Mouse (Mus musculus) kidney, adult 2 months (tissue): ENCODE measurements around the gene Hacd4. TPM values are rescaled to one million over a fixed set of nuclear protein-coding genes. Genes with fewer than 3 reads are reported as not detected.

Experiments used
- DNase-seq: peaks from one replicate; pipeline ENCODE4 v3.0.0; 2021
- H3K27ac ChIP-seq: fragments of 200-500 bp; 2 replicates; pipeline ENCODE4 v1.5.1; 2012; ENCODE audit warnings: low read depth, low read length, control low read depth, inconsistent platforms; ENCODE audit not compliant: insufficient read depth
- H3K27me3 ChIP-seq: fragments of 200-500 bp; replicated peaks from 2 replicates; pipeline ENCODE4 v1.6.1; 2012; ENCODE audit warnings: mild to moderate bottlenecking, moderate library complexity, low read length, inconsistent platforms; ENCODE audit not compliant: control insufficient read depth, insufficient read depth
- H3K36me3 ChIP-seq: fragments of 200-500 bp; 2 replicates; pipeline ENCODE4 v1.6.1; 2012; ENCODE audit warnings: mild to moderate bottlenecking, moderate library complexity, low read length, inconsistent platforms; ENCODE audit not compliant: control insufficient read depth, insufficient read depth
- H3K4me1 ChIP-seq: fragments of 200-500 bp; 2 replicates; pipeline ENCODE4 v1.6.1; 2011; ENCODE audit warnings: low read length; ENCODE audit not compliant: control insufficient read depth, insufficient read depth
- H3K4me3 ChIP-seq: fragments of 200-500 bp; 2 replicates; pipeline ENCODE4 v1.5.1; 2011; ENCODE audit warnings: mild to moderate bottlenecking, low read depth, low read length, control low read depth; ENCODE audit not compliant: insufficient read depth
- CTCF ChIP-seq: fragments of 200-500 bp; conservative IDR thresholded peaks from 2 replicates; pipeline ENCODE4 v1.5.1; 2011; ENCODE audit warnings: low read depth, mild to moderate bottlenecking, control low read depth, low read length, moderate library complexity, mixed read lengths; ENCODE audit not compliant: insufficient read depth, insufficient read length
- POLR2A ChIP-seq: fragments of 200-500 bp; IDR thresholded peaks from one replicate; pipeline ENCODE4 v1.6.1; 2011; ENCODE audit warnings: low read depth, low read length, control low read depth
- WGBS: fragments of 180-500 bp; shearing (Covaris S2); methylation state at CpG from one replicate; pipeline ENCODE4 v1.1.7; 2018; 5-methylcytosine and 5-hydroxymethylcytosine counted together
- polyA plus RNA-seq: library from polyadenylated mRNA; depleted of rRNA; stranded (reverse); fragments of >200 nt; gene quantifications from 2 replicates; pipeline ENCODE4 v1.2.3, GENCODE M21; 2012; rRNA removed

The Hacd4 gene
- 2.8 and 3.7 TPM in 2 replicates for polyA plus RNA-seq

GRCm38 (mm10) chr4:88438326-88438989 lies at the start of gene Hacd4:
Hacd4 (minus strand) TSS chr4:88438928.
- H3K4me1 ChIP-seq, result no peaks in the 10 kb centered on the region
- DNase-seq, result peak; percentile 84
- H3K27me3 ChIP-seq, result no peaks in the 10 kb centered on the region
- TF ChIP-seq POLR2A, result no peak
- no peak for TF ChIP-seq CTCF
- H3K27ac ChIP-seq, result peak within 1 kb of the TSS; percentile 36
- 6% methylated on average over 14 of the region's 14 CpGs for WGBS
- no peaks in the 10 kb centered on the region for H3K36me3 ChIP-seq
- H3K4me3 ChIP-seq, result peak within 1 kb of the TSS; percentile 55

- Histone ChIP-seq H3K4me1 (no peaks in the 10 kb centered on the region), H3K36me3 (no peaks in the 10 kb centered on the region), H3K27ac (no peak overlapping the region), H3K4me3 (no peak overlapping the region), H3K27me3 (no peaks in the 10 kb centered on the region)
- no peak for TF ChIP-seq CTCF
- no peak for TF ChIP-seq POLR2A
- 79% methylated on average over 3 of the region's 3 CpGs for WGBS
- DNase-seq, result no peak
Measured at GRCm38 (mm10) chr4:88488107-88488506, 49.4 kb upstream of the Hacd4 start.

DNA sequence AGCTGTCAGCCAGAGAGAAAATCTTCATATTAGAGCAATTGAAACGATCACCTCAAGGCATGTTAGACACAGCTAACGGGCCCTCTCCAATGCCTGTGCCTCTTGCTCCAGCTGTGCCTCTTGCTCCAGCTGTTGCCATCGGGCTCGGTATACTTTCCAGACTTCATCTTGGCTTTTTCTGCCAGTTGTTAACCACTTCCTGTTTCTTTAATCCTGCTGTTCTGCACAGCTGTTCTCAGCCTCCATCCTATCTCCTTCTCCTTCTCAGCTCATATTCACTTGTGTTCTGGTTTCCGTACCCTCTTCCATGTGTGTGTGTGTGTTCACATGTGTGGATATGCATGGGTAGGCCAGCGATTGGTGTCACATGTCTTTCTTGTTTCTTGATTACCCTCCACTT lies 41.4 kb upstream of the Hacd4 start:
- no peak overlapping the region for H3K4me3 ChIP-seq
- H3K27ac ChIP-seq, result no peak overlapping the region
- no peaks in the 10 kb centered on the region for H3K27me3 ChIP-seq
- no peaks in the 10 kb centered on the region for H3K36me3 ChIP-seq
- no peak for DNase-seq
- H3K4me1 ChIP-seq, result no peaks in the 10 kb centered on the region
- 73% methylated on average over 6 of the region's 6 CpGs for WGBS
- no peak for TF ChIP-seq POLR2A
- no peak for TF ChIP-seq CTCF

GRCm38 (mm10) chr4:88478809-88479186 lies 40.1 kb upstream of the Hacd4 start:
- 58% methylated on average over 9 of the region's 9 CpGs for WGBS
- DNase-seq, result no peak
- Histone ChIP-seq H3K27me3 (no peaks in the 10 kb centered on the region), H3K4me1 (no peaks in the 10 kb centered on the region), H3K36me3 (no peaks in the 10 kb centered on the region), H3K4me3 (no peak overlapping the region), H3K27ac (no peak overlapping the region)
- TF ChIP-seq POLR2A (no peak), CTCF (no peak)

DNA sequence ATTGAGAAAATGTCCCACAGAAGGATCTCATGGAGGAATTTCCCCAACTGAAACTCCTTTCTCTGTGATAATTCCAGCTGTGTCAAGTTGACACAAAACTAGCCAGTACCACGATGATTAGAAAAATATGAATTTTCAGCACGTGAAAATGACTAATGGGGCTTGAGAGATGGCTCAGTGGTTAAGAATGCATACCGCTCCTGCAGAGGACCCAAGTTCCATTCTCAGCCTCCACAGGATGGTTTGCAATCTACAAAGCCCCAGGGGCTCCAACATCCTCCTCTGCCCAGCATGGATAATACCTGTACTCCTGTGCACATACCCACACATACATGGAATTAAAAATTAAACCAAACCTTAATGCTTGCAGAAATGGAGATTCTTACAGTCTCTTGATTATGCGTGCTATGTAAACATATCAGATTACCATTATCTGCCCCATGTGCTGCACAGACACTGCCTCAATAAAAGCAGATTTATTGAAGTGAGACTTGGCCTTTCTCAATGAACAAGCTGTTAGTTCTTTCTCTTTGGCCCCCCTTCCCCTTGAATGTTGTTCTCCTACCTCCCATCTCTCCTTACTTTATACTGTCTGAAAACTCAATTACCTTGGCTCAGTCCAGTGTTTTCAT lies 39.6 kb upstream of the Hacd4 start:
- Histone ChIP-seq H3K4me3 (no peak overlapping the region), H3K4me1 (no peaks in the 10 kb centered on the region), H3K27me3 (no peaks in the 10 kb centered on the region), H3K36me3 (no peaks in the 10 kb centered on the region), H3K27ac (no peak overlapping the region)
- TF ChIP-seq POLR2A (no peak), CTCF (no peak)
- 64% methylated on average over 4 of the region's 4 CpGs for WGBS
- DNase-seq, result no peak

- no peaks in the 10 kb centered on the region for H3K27me3 ChIP-seq
- no peaks in the 10 kb centered on the region for H3K36me3 ChIP-seq
- WGBS, result 34% methylated on average over 4 of the region's 4 CpGs
- TF ChIP-seq CTCF (no peak), POLR2A (no peak)
- H3K4me1 ChIP-seq, result no peaks in the 10 kb centered on the region
- DNase-seq, result peak; percentile 60
- no peak overlapping the region for H3K4me3 ChIP-seq
- H3K27ac ChIP-seq, result no peak overlapping the region; the same call in 1 of the 2 replicates
Measured at GRCm38 (mm10) chr4:88476511-88477210, 37.9 kb upstream of the Hacd4 start.

DNA sequence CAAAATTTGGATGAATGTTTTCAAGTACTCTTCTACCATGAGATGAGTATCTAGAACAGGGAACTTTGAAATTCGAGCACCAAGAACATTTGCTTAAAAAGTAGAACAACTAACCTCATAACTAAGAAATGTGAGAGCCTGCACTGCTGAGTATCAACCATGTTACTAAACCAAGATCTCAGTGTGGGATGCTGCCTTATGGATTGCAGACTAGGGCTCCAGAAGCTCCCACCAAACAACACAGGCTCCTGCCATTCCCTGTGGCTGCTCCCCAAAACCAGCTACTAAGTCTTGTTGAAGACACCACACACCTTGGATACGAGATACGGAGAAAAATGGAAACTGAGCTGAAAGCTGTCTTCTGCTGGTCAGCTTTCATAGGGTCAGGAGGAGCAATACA lies 37.4 kb upstream of the Hacd4 start:
- Histone ChIP-seq H3K27me3 (no peaks in the 10 kb centered on the region), H3K4me1 (no peaks in the 10 kb centered on the region), H3K27ac (no peak overlapping the region; the same call in 1 of the 2 replicates), H3K4me3 (no peak overlapping the region), H3K36me3 (no peaks in the 10 kb centered on the region)
- 98% methylated on average over 3 of the region's 3 CpGs for WGBS
- DNase-seq, result no peak
- TF ChIP-seq CTCF (no peak), POLR2A (no peak)

GRCm38 (mm10) chr4:88471528-88471927 lies 32.8 kb upstream of the Hacd4 start:
- WGBS, result 81% methylated on average over 2 of the region's 2 CpGs
- no peak for DNase-seq

More at GRCm38 (mm10) chr4:88471528-88471927, 32.8 kb upstream of the Hacd4 start:
- TF ChIP-seq POLR2A, result no peak
- TF ChIP-seq CTCF, result no peak
- Histone ChIP-seq H3K27ac (no peak overlapping the region), H3K27me3 (no peaks in the 10 kb centered on the region), H3K36me3 (no peaks in the 10 kb centered on the region), H3K4me3 (no peak overlapping the region), H3K4me1 (no peaks in the 10 kb centered on the region)
